16 mouse cellular contexts compared by ENCODE assay signal in genomic region chr4:106789705-106790104, GRCm38 (mm10). TPM values are rescaled to one million over a fixed set of nuclear protein-coding genes. Genes with fewer than 3 reads are reported as not detected.
DNase-seq lines count a peak whose midpoint lies in the region; ATAC-seq and TF ChIP-seq lines count a peak whose summit lies in the region.
"Had no signal": no experiment of that assay in that cellular context is flagged by ENCODE, and none has a peak within 500 bp of the region (broad histone marks: within the 10 kb centered on the region; RNA-seq: fewer than 3 reads in every experiment).

No protein-coding gene starts in this region.

- WGBS in heart, embryonic 13.5 days: 61% methylated on average over 9 of the region's 9 CpGs
- 57% methylated on average over 9 of the region's 9 CpGs for WGBS in limb, embryonic 14.5 days

- peaks cover 60% of the 10 kb centered on the region for H3K4me1 ChIP-seq in heart, embryonic 13.5 days
- peaks cover 42% of the 10 kb centered on the region for H3K4me1 ChIP-seq in limb, embryonic 14.5 days (ENCODE audit: control insufficient read depth, insufficient read depth, low read length)

- no peak for ATAC-seq in heart, embryonic 13.5 days (ENCODE audit: extremely low read depth, insufficient number of reproducible peaks, low FRiP score, low TSS enrichment)
- ATAC-seq in limb, embryonic 14.5 days (ENCODE audit: low FRiP score, low read depth): no peak
- no peak for ATAC-seq in megakaryocyte, adult 5-6 weeks (ENCODE audit: poor library complexity, severe bottlenecking)

- no peaks in the 10 kb centered on the region for H3K9me3 ChIP-seq in heart, embryonic 13.5 days
- no peaks in the 10 kb centered on the region for H3K9me3 ChIP-seq in limb, embryonic 14.5 days (ENCODE audit: control insufficient read depth, low read length)
- H3K9me3 ChIP-seq: embryonic facial prominence, embryonic 12.5 days; hindbrain, embryonic 12.5 days; midbrain, embryonic 12.5 days had no signal

- TF ChIP-seq CTCF in brain, embryonic 14.5 days (IDR thresholded peaks at IDR 0.05; ENCODE audit: borderline replicate concordance, extremely low read depth, insufficient read depth, insufficient read length): no peak

- intact Hi-C loops in heart, postnatal 10 days (cut with DNase I): no loop called here
- intact Hi-C loops in left cerebral cortex, postnatal 10 days (cut with DNase I): no loop called here

- H3K36me3 ChIP-seq in heart, embryonic 13.5 days: no peaks in the 10 kb centered on the region
- no peaks in the 10 kb centered on the region for H3K36me3 ChIP-seq in limb, embryonic 14.5 days (ENCODE audit: control insufficient read depth, insufficient read depth, low read length)
- H3K36me3 ChIP-seq: embryonic facial prominence, embryonic 12.5 days; hindbrain, embryonic 12.5 days; midbrain, embryonic 12.5 days had no signal

- 0 out of 2 replicates have a peak overlapping the region, but pooled peaks have one; percentile 8 for H3K27ac ChIP-seq in heart, embryonic 13.5 days (replicated peaks)
- H3K27ac ChIP-seq in limb, embryonic 14.5 days (replicated peaks; ENCODE audit: low read depth, low read length): peak overlapping the region; percentile 26; the same call in 1 of the 2 replicates
- H3K27ac ChIP-seq: embryonic facial prominence, embryonic 12.5 days; heart, adult 2 months; hindbrain, embryonic 12.5 days; midbrain, embryonic 12.5 days had no signal

- TF ChIP-seq POLR2A in brain, embryonic 14.5 days (IDR thresholded peaks at IDR 0.05; ENCODE audit: borderline replicate concordance, extremely low read depth, insufficient read depth, insufficient read length, poor library complexity, severe bottlenecking): no peak
- TF ChIP-seq POLR2A in limb, embryonic 14.5 days (IDR thresholded peaks at IDR 0.05; ENCODE audit: borderline replicate concordance, extremely low read depth, insufficient read depth, insufficient read length): no peak

- no peaks in the 10 kb centered on the region for H3K27me3 ChIP-seq in heart, embryonic 13.5 days (replicated peaks)
- no peaks in the 10 kb centered on the region for H3K27me3 ChIP-seq in limb, embryonic 14.5 days (ENCODE audit: control insufficient read depth, insufficient read depth, low read length)
- H3K27me3 ChIP-seq: embryonic facial prominence, embryonic 12.5 days; hindbrain, embryonic 12.5 days had no signal

- H3K4me3 ChIP-seq in heart, embryonic 13.5 days: no peak overlapping the region
- no peak overlapping the region for H3K4me3 ChIP-seq in limb, embryonic 14.5 days (replicated peaks; ENCODE audit: low read length)
- H3K4me3 ChIP-seq: embryonic facial prominence, embryonic 12.5 days; heart, adult 2 months; hindbrain, embryonic 12.5 days; midbrain, embryonic 12.5 days had no signal

- no peak overlapping the region for H3K4me2 ChIP-seq in heart, embryonic 13.5 days
- no peak overlapping the region for H3K4me2 ChIP-seq in limb, embryonic 14.5 days (replicated peaks; ENCODE audit: low read depth, low read length, severe bottlenecking)
- H3K4me2 ChIP-seq: embryonic facial prominence, embryonic 12.5 days; hindbrain, embryonic 12.5 days; midbrain, embryonic 12.5 days had no signal

- DNase-seq in heart, postnatal 10 days: no peak
- DNase-seq in left cerebral cortex, adult 9 months (ENCODE audit: low spot score in 2 of 2): peak; percentile 31 to 61
- DNase-seq in left cerebral cortex, postnatal 10 days (ENCODE audit: extremely low spot score in 1 of 2, low spot score in 2 of 2): no peak
- DNase-seq in brain, embryonic 14.5 days (ENCODE audit: low read depth): peak; percentile 56
- no peak for DNase-seq in limb, embryonic 14.5 days (ENCODE audit: low spot score)
- no peak for DNase-seq in c-Kit-positive CD71-positive TER-119-positive erythroid progenitor cells, embryonic 14.5 days (ENCODE audit: low spot score)
- DNase-seq: adrenal gland, postnatal 14 days; heart, adult 2 months; thymus, postnatal 36 days had no signal

- H3K9ac ChIP-seq in heart, embryonic 13.5 days: no peak overlapping the region
- H3K9ac ChIP-seq in limb, embryonic 14.5 days (ENCODE audit: low read depth, low read length, severe bottlenecking): no peak overlapping the region
- H3K9ac ChIP-seq: embryonic facial prominence, embryonic 12.5 days; hindbrain, embryonic 12.5 days; midbrain, embryonic 12.5 days had no signal

RNA-seq across cellular contexts. Expression of gene Acot11, which starts 15.1 kb away (rescaled TPM):
- 2.2 and 3.9 TPM in 2 replicates for polyA plus RNA-seq in heart, embryonic 13.5 days (2015; fragmentation: Nextera tagmentation; extraction: Ambion mirVana)
- total RNA-seq in heart, postnatal 10 days (2021): 10 to 100 TPM; 12.8 to 26.7 TPM
- 10 to 100 TPM; 12.2 to 22.1 TPM for total RNA-seq in left cerebral cortex, postnatal 10 days (2021)
- 1.4 and 2.0 TPM in 2 replicates for polyA plus RNA-seq in brain, embryonic 14.5 days (2012; rRNA removed)
- 6.1 and 6.7 TPM in 2 replicates for polyA plus RNA-seq in limb, embryonic 14.5 days (2012; rRNA removed)
- polyA plus RNA-seq in limb, embryonic 14.5 days (2014; fragmentation: Nextera tagmentation; extraction: Ambion mirVana): 3.7 and 4.3 TPM in 2 replicates
- 10.6 and 11.9 TPM in 2 replicates for total RNA-seq in megakaryocyte, adult 5-6 weeks (2015)
- 9.6 and 10.9 TPM in 2 replicates for total RNA-seq in megakaryocyte, adult 5-6 weeks (2017)

RNA-seq across cellular contexts. Expression of gene Fam151a, which starts 56.0 kb away (rescaled TPM):
- polyA plus RNA-seq in heart, embryonic 13.5 days (2015; fragmentation: Nextera tagmentation; extraction: Ambion mirVana): 0.12 and 0.19 TPM in 2 replicates
- under 1 TPM; 0.36 to 0.62 TPM for total RNA-seq in heart, postnatal 10 days (2021)
- total RNA-seq in left cerebral cortex, postnatal 10 days (2021): not detected
- not detected in 2 replicates for polyA plus RNA-seq in brain, embryonic 14.5 days (2012; rRNA removed)
- 0.35 and 0.43 TPM in 2 replicates for polyA plus RNA-seq in limb, embryonic 14.5 days (2012; rRNA removed)
- polyA plus RNA-seq in limb, embryonic 14.5 days (2014; fragmentation: Nextera tagmentation; extraction: Ambion mirVana): 0.19 and 1.1 TPM in 2 replicates
- total RNA-seq in megakaryocyte, adult 5-6 weeks (2015): not detected in 2 replicates
- total RNA-seq in megakaryocyte, adult 5-6 weeks (2017): 0.37 TPM in 1 of 2 replicates, not detected in the other
- total RNA-seq: adrenal gland, postnatal 14 days had no signal
- polyA plus RNA-seq: cerebellum, adult 2 months; hindbrain, embryonic 12.5 days; midbrain, embryonic 12.5 days; neural tube, embryonic 14.5 days had no signal

RNA-seq across cellular contexts. Expression of gene Mroh7, which starts 59.0 kb away (rescaled TPM):
- 0.43 and 0.49 TPM in 2 replicates for polyA plus RNA-seq in heart, embryonic 13.5 days (2015; fragmentation: Nextera tagmentation; extraction: Ambion mirVana)
- under 1 TPM; 0.29 to 0.60 TPM for total RNA-seq in heart, postnatal 10 days (2021)
- 1 to 10 TPM; 1.7 to 2.7 TPM for total RNA-seq in left cerebral cortex, postnatal 10 days (2021)
- 1.3 and 1.8 TPM in 2 replicates for polyA plus RNA-seq in brain, embryonic 14.5 days (2012; rRNA removed)
- polyA plus RNA-seq in limb, embryonic 14.5 days (2012; rRNA removed): 2.8 and 7.1 TPM in 2 replicates
- polyA plus RNA-seq in limb, embryonic 14.5 days (2014; fragmentation: Nextera tagmentation; extraction: Ambion mirVana): 0.35 and 0.63 TPM in 2 replicates
- 0.13 TPM in 1 of 2 replicates, not detected in the other for total RNA-seq in megakaryocyte, adult 5-6 weeks (2015)
- total RNA-seq in megakaryocyte, adult 5-6 weeks (2017): not detected in 2 replicates

Comparison
In these comparisons a context has a peak if more than half of its experiments do, and no peak if none do; other contexts are left out.
1. DNase-seq: peak in left cerebral cortex, adult 9 months (2 of 2) and brain, embryonic 14.5 days (single experiment); none in heart, postnatal 10 days (0 of 2), left cerebral cortex, postnatal 10 days (0 of 2), limb, embryonic 14.5 days (single experiment) and c-Kit-positive CD71-positive TER-119-positive erythroid progenitor cells, embryonic 14.5 days (single experiment).